Mouse (Mus musculus) ES-Bruce4 (cell line): ENCODE data around the gene Ntrk3. TPM values are rescaled to one million over a fixed set of nuclear protein-coding genes. Genes with fewer than 3 reads are reported as not detected.

Experiments
- H3K27ac ChIP-seq: 2 replicates; pipeline ENCODE4 v1.5.1; 2012; ENCODE audit warnings: low read length, inconsistent platforms; ENCODE audit not compliant: insufficient read depth
- H3K27me3 ChIP-seq: 2 replicates; pipeline ENCODE4 v1.6.1; 2012; ENCODE audit warnings: mild to moderate bottlenecking, low read length, inconsistent platforms; ENCODE audit not compliant: control insufficient read depth, poor library complexity, insufficient read depth, severe bottlenecking
- H3K36me3 ChIP-seq: 2 replicates; pipeline ENCODE4 v1.6.1; 2012; ENCODE audit warnings: inconsistent platforms, mild to moderate bottlenecking, low read length, moderate library complexity; ENCODE audit not compliant: control insufficient read depth, poor library complexity, insufficient read depth, severe bottlenecking
- H3K4me1 ChIP-seq: one replicate; pipeline ENCODE4 v1.8.1; 2011; ENCODE audit warnings: low read length; ENCODE audit not compliant: control insufficient read depth, insufficient read depth
- H3K4me3 ChIP-seq: 2 replicates; pipeline ENCODE4 v1.5.1; 2011; ENCODE audit warnings: low read depth, mild to moderate bottlenecking, low read length
- H3K9ac ChIP-seq: 2 replicates; pipeline ENCODE4 v1.6.1; 2012; ENCODE audit warnings: low read depth, mild to moderate bottlenecking, inconsistent platforms; ENCODE audit not compliant: poor library complexity, severe bottlenecking
- H3K9me3 ChIP-seq: replicated peaks from 2 replicates; pipeline ENCODE4 v1.6.1; 2012; ENCODE audit warnings: mild to moderate bottlenecking, low read length, inconsistent platforms; ENCODE audit not compliant: control insufficient read depth, poor library complexity, insufficient read depth, severe bottlenecking
- CTCF ChIP-seq: IDR thresholded peaks from one replicate; pipeline ENCODE4 v1.8.1; 2011; ENCODE audit warnings: low read depth, low read length
- EP300 ChIP-seq: IDR thresholded peaks from 2 replicates; pipeline ENCODE4 v1.6.1; 2011; ENCODE audit warnings: low read depth, low read length; ENCODE audit not compliant: insufficient read depth
- POLR2A ChIP-seq: IDR thresholded peaks from one replicate; pipeline ENCODE4 v1.8.1; 2011; ENCODE audit warnings: low read length; ENCODE audit not compliant: insufficient read depth
- polyA plus RNA-seq: library from polyadenylated mRNA; stranded (reverse); fragments of >200 nt; gene quantifications from 2 replicates; pipeline ENCODE4 v1.2.4, GENCODE M21; 2011; ENCODE audit warnings: low read depth; ENCODE audit not compliant: missing spikeins, insufficient read depth, insufficient read length

The Ntrk3 gene
- polyA plus RNA-seq, 1 experiment, result not detected

GRCm38 (mm10) chr7:78752961-78753360 lies 15.1 kb upstream of the Ntrk3 start:
- Histone ChIP-seq H3K9ac (no peak overlapping the region), H3K36me3 (no peaks in the 10 kb centered on the region), H3K27me3 (no peaks in the 10 kb centered on the region), H3K9me3 (no peaks in the 10 kb centered on the region), H3K4me3 (no peak overlapping the region), H3K4me1 (no peaks in the 10 kb centered on the region), H3K27ac (no peak overlapping the region)
- no peak for TF ChIP-seq EP300
- no peak for TF ChIP-seq POLR2A
- TF ChIP-seq CTCF, result no peak

GRCm38 (mm10) chr7:78743731-78744385 lies 6.0 kb upstream of the Ntrk3 start:
- Histone ChIP-seq H3K27ac (no peak overlapping the region), H3K9ac (no peak overlapping the region), H3K4me3 (no peak overlapping the region), H3K9me3 (no peaks in the 10 kb centered on the region), H3K4me1 (no peaks in the 10 kb centered on the region), H3K36me3 (no peaks in the 10 kb centered on the region), H3K27me3 (no peaks in the 10 kb centered on the region)
- TF ChIP-seq POLR2A (no peak), EP300 (no peak), CTCF (no peak)

GRCm38 (mm10) chr7:78739351-78740000 lies 1.7 kb upstream of the Ntrk3 start:
- TF ChIP-seq CTCF (no peak), POLR2A (no peak), EP300 (no peak)
- Histone ChIP-seq H3K4me3 (no peak overlapping the region), H3K36me3 (no peaks in the 10 kb centered on the region), H3K27me3 (no peaks in the 10 kb centered on the region), H3K27ac (no peak overlapping the region), H3K9ac (no peak overlapping the region), H3K9me3 (no peaks in the 10 kb centered on the region), H3K4me1 (no peaks in the 10 kb centered on the region)

- TF ChIP-seq EP300 (no peak), CTCF (no peak), POLR2A (no peak)
- no peak overlapping the region for H3K9ac ChIP-seq
- no peaks in the 10 kb centered on the region for H3K4me1 ChIP-seq
- no peaks in the 10 kb centered on the region for H3K36me3 ChIP-seq
- H3K27me3 ChIP-seq, result no peaks in the 10 kb centered on the region
- no peaks in the 10 kb centered on the region for H3K9me3 ChIP-seq
- no peak overlapping the region for H3K4me3 ChIP-seq
- H3K27ac ChIP-seq, result no peak overlapping the region
Observed at GRCm38 (mm10) chr7:78737196-78737595, 616 bp downstream of the Ntrk3 start.

GRCm38 (mm10) chr7:78731391-78731790 lies 6.4 kb downstream of the Ntrk3 start:
- Histone ChIP-seq H3K4me1 (no peaks in the 10 kb centered on the region), H3K9me3 (no peaks in the 10 kb centered on the region), H3K27ac (no peak overlapping the region), H3K27me3 (no peaks in the 10 kb centered on the region), H3K9ac (no peak overlapping the region), H3K36me3 (no peaks in the 10 kb centered on the region), H3K4me3 (no peak overlapping the region)
- TF ChIP-seq POLR2A (no peak), EP300 (no peak), CTCF (no peak)

GRCm38 (mm10) chr7:78724591-78724990 lies 13.2 kb downstream of the Ntrk3 start:
- no peak overlapping the region for H3K27ac ChIP-seq
- no peaks in the 10 kb centered on the region for H3K4me1 ChIP-seq
- H3K9ac ChIP-seq, result no peak overlapping the region
- H3K9me3 ChIP-seq, result no peaks in the 10 kb centered on the region
- no peak overlapping the region for H3K4me3 ChIP-seq
- H3K27me3 ChIP-seq, result no peaks in the 10 kb centered on the region
- H3K36me3 ChIP-seq, result no peaks in the 10 kb centered on the region
- TF ChIP-seq CTCF (no peak), EP300 (no peak), POLR2A (no peak)
